Mouse (Mus musculus) left cerebral cortex, adult 2 months (tissue): ENCODE measurements around the gene Ncapd3. TPM values are rescaled to one million over a fixed set of nuclear protein-coding genes. Genes with fewer than 3 reads are reported as not detected.
A peak's percentile ranks its signal among the peaks of the same experiment; 100 is the strongest.

Experiments used
- DNase-seq, 2 experiments: peaks; one replicate each; pipeline ENCODE4 v3.0.0; 2021 to 2022; ENCODE audit warnings: low spot score in 2 of 2, mixed read lengths in 1 of 2; ENCODE audit errors: extremely low spot score in 1 of 2
- H3K27ac ChIP-seq: fragments of 200-600 bp; 2 replicates; pipeline ENCODE4 v1.8.1; 2022
- H3K4me3 ChIP-seq: fragments of 200-600 bp; 2 replicates; pipeline ENCODE4 v1.8.1; 2022
- CTCF ChIP-seq: fragments of 200-600 bp; IDR thresholded peaks from 2 replicates; pipeline ENCODE4 v1.8.1; 2022; ENCODE audit warnings: antibody characterized with exemption, mild to moderate bottlenecking, moderate library complexity
- intact Hi-C: fragments of 180-260 bp; cut with DNase I; formaldehyde crosslinking; loops from one replicate; pipeline ENCODE4 v1.15.1; 2025
- total RNA-seq, 2 experiments: library from RNA; stranded (reverse); gene quantifications; 2 replicates each; pipeline ENCODE4 v1.2.3; 2021

Gene Ncapd3
- total RNA-seq, 2 experiments from 2014 or later, result 16.1 to 18.1 TPM

DNA sequence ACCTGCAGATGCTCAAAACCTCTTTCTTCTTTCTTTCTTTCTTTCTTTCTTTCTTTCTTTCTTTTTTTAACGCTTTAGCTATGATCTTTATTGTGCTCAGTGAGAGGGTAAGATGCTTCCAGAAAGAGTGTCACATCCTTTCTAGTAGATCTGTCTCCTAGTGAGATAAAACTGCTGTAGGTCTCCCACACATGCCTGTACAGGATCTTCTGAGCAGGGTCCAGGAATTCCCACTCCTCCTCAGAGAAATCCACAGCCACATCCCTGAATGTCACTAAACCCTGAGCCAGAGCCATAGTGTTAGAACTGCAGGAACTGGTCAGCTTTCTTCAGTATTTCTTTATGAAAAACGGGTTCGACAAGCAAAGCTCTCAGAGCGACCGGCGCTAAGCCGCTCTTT is 105.4 kb downstream of the Ncapd3 start:
- H3K27ac ChIP-seq, result peak overlapping the region; percentile 40; the same call in 1 of the 2 replicates
- TF ChIP-seq CTCF, result no peak
- intact Hi-C loops, result no loop called here
- DNase-seq, result no peak
- no peak overlapping the region for H3K4me3 ChIP-seq

GRCm38 (mm10) chr9:27136651-27137050 is 106.7 kb downstream of the Ncapd3 start:
- intact Hi-C loops, result no loop called here
- no peak for TF ChIP-seq CTCF
- DNase-seq, result no peak
- Histone ChIP-seq H3K27ac (peak overlapping the region; percentile 2; the same call in 1 of the 2 replicates), H3K4me3 (no peak overlapping the region)

DNA sequence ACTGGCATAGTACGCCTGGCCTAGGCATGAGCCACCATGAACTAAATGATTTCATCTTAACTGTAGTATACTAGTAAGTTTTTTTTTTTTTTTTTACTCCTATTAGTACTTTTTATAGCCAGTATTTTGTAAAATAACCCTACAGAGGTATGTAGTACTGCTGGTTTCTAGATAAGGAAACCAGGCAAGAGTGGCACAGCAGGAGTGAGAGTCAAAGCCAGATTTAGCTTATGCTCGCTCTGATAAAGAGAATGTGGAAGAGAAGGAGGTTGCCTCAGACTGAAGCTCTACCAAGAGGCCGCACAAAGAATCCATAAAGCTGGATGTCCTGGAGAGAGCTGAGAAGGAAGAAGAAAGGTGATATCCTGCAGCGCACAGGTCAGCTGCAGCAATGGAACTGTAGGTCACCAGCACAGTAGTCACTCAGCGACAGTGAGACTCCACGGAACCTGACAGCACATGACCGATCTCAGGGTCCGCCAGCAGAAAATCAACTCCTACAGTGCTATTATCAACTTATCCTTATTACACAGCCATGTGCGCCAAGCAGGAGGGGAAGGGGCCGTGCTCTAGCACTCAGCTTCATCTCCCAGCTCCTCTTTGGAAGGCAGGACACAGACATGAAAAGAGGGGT is 110.6 kb downstream of the Ncapd3 start:
- no peak for DNase-seq
- H3K4me3 ChIP-seq, result no peak overlapping the region
- H3K27ac ChIP-seq, result no peak overlapping the region
- intact Hi-C loops, result no loop called here
- no peak for TF ChIP-seq CTCF

DNA sequence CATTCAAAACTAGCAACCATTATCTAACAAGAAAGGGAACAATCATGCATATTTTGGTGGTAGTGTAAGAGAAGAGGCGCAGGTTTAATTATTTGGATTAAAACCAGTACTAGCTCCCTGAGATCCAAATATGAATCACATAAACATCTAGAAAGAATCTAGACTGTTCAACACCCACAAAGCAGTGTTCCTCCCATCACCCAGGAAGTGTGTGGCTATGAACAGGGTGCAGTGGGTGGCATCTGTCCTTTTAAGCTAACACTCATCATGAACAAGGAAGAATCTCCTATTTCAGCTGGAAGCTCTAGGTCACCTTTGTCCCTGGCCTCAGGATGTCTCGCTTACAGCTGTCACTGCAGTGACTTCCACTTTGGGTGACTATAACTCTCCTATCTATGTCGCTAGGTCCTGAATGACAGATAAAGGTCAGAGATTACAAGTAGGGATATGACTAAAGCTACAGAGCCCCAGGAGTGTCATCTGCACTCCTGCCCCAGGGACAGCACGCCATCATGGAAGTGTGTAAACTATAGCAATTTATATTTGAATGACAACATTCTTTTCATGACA is 114.4 kb downstream of the Ncapd3 start:
- no peak for DNase-seq
- TF ChIP-seq CTCF, result no peak
- intact Hi-C loops, result no loop called here
- H3K4me3 ChIP-seq, result no peak overlapping the region
- no peak overlapping the region; the same call in 1 of the 2 replicates for H3K27ac ChIP-seq

Other genes starting within 250 kb of the Ncapd3 start
- under 1 TPM in 1 of 2 experiments, not detected in 1; 0.23 TPM for gene Glb1l2, start 223.7 kb upstream of the Ncapd3 start, total RNA-seq
- not detected for gene Glb1l3, start 169.3 kb upstream of the Ncapd3 start, total RNA-seq
- not detected for gene Gm1110, start 107.1 kb upstream of the Ncapd3 start, total RNA-seq
- 10 to 100 TPM; 32.2 to 32.4 TPM for gene Acad8, start 30.6 kb upstream of the Ncapd3 start, total RNA-seq
- 10 to 100 TPM; 54.1 to 58.4 TPM for gene Thyn1, start 30.5 kb upstream of the Ncapd3 start, total RNA-seq
- gene Vps26b, start 110 bp upstream of the Ncapd3 start, total RNA-seq, result 100 to 1,000 TPM in 1 of 2 experiments, 10 to 100 TPM in 1; 92.9 to 101 TPM
- gene Jam3, start 125.2 kb downstream of the Ncapd3 start, total RNA-seq, result 10 to 100 TPM; 32.6 TPM